Mouse (Mus musculus) liver, postnatal 0 days (tissue): ENCODE data around the gene Tchhl1. TPM values are rescaled to one million over a fixed set of nuclear protein-coding genes. Genes with fewer than 3 reads are reported as not detected.
A peak's percentile ranks its signal among the peaks of the same experiment; 100 is the strongest.

Experiments used
- ATAC-seq: fragments of 200-750 bp; cut with Nextera tagmentation; 2 replicates; pipeline ENCODE4 v1.8.0; 2017; ENCODE audit warnings: mild to moderate bottlenecking, moderate library complexity
- DNase-seq: peaks from one replicate; pipeline ENCODE4 v3.0.0-alpha.2; 2016
- H3K27ac ChIP-seq: fragments of 300-500 bp; sonication (generic); 2 replicates; pipeline ENCODE4 v1.5.1; 2014; ENCODE audit warnings: antibody characterized with exemption, moderate library complexity, mild to moderate bottlenecking, low read depth
- H3K27me3 ChIP-seq: fragments of 300-500 bp; sonication (generic); 2 replicates; pipeline ENCODE4 v1.6.1; 2014; ENCODE audit warnings: low read length, control low read depth, mixed read lengths; ENCODE audit not compliant: insufficient read depth
- H3K36me3 ChIP-seq: fragments of 300-500 bp; sonication (generic); replicated peaks from 2 replicates; pipeline ENCODE4 v1.6.1; 2014; ENCODE audit warnings: mild to moderate bottlenecking, control low read depth, low read length, moderate library complexity, mixed read lengths; ENCODE audit not compliant: insufficient read depth
- H3K4me1 ChIP-seq: fragments of 300-500 bp; sonication (generic); 2 replicates; pipeline ENCODE4 v1.6.1; 2014; ENCODE audit warnings: antibody characterized with exemption, mild to moderate bottlenecking, control low read depth; ENCODE audit not compliant: insufficient read depth
- H3K4me2 ChIP-seq: fragments of 300-500 bp; sonication (generic); 2 replicates; pipeline ENCODE4 v1.6.1; 2014; ENCODE audit warnings: low read depth, mild to moderate bottlenecking, low read length, moderate library complexity, mixed read lengths
- H3K4me3 ChIP-seq: fragments of 300-500 bp; sonication (generic); 2 replicates; pipeline ENCODE4 v1.5.1; 2014; ENCODE audit warnings: low read depth, low read length
- H3K9ac ChIP-seq: fragments of 300-500 bp; sonication (generic); replicated peaks from 2 replicates; pipeline ENCODE4 v1.6.1; 2014; ENCODE audit warnings: mild to moderate bottlenecking, moderate library complexity
- H3K9me3 ChIP-seq: fragments of 300-500 bp; sonication (generic); 2 replicates; pipeline ENCODE4 v1.6.1; 2016; ENCODE audit warnings: mild to moderate bottlenecking, control low read depth, low read length, mixed read lengths
- CTCF ChIP-seq: sonication (generic); IDR thresholded peaks from 2 replicates; pipeline ENCODE4 v1.5.1; 2016; ENCODE audit warnings: antibody characterized with exemption, low read depth
- EP300 ChIP-seq: IDR thresholded peaks from 2 replicates; pipeline ENCODE4 v1.6.1; 2016; ENCODE audit warnings: antibody characterized with exemption, low read depth, mild to moderate bottlenecking
- WGBS: fragments of 180-500 bp; shearing (Covaris S2); extraction: QIAGEN DNeasy Blood & Tissue Kit; methylation state at CpG from one replicate; pipeline ENCODE4 v1.1.7; 2014; ENCODE audit not compliant: insufficient replicate concordance; 5-methylcytosine and 5-hydroxymethylcytosine counted together
- polyA plus RNA-seq: library from polyadenylated mRNA; unstranded; fragments of >200 nt; fragmentation: Nextera tagmentation; extraction: Ambion mirVana; gene quantifications from 2 replicates; pipeline ENCODE4 v1.2.1, GENCODE M21; 2015

The Tchhl1 gene
- not detected in 2 replicates for polyA plus RNA-seq

DNA sequence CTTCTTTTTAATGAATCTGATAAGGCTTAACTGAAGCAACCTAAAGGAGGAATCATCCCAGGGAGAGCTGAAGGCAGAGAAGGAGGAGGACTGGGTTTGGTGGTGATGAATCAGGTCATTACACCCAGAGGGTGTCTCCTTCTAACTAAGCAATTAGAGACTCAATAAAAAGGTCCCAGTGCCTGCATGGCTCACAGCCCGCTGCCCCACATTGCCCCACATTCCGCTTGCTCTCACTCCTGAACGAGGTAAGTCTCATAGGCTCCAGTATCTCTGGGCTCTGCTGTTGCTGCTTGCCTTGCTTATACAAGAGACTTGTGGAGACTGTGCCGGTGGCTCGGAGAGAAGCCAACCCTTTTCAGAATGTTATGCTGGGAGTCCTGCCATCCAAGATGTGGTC is at the start of gene Tchhl1:
Gene Tchhl1, plus strand, starts transcription at position 194 of the 400 bp plus-strand sequence.
- Histone ChIP-seq H3K4me3 (no peak within 1 kb of the TSS), H3K4me2 (no peak within 1 kb of the TSS), H3K9me3 (no peaks in the 10 kb centered on the region), H3K9ac (no peak within 1 kb of the TSS), H3K27ac (no peak within 1 kb of the TSS), H3K27me3 (no peaks in the 10 kb centered on the region), H3K36me3 (no peaks in the 10 kb centered on the region), H3K4me1 (no peaks in the 10 kb centered on the region)
- DNase-seq (no peak), ATAC-seq (no peak)
- no peak for TF ChIP-seq EP300
- no peak for TF ChIP-seq CTCF
- 58% methylated on average over 5 of the region's 5 CpGs for WGBS

DNA sequence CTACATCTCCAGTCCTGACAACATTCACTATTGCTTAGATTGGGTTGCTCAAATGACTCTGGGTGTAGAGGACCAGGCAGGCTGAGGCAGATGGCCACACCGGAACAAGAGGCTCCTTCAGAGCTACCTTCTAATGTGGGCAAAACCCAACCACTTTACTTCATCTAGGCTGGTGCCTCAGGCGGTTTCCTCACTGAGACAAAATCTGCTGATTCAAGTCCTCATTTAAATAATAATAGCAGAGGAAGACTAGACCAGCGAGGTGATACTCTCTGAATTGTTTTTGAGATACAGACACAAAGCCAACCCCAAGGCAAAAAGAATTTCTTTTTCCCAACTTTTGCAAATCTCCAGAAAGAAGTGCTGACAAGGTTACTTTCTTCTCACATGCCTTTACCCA is 36.9 kb upstream of the Tchhl1 start:
- H3K36me3 ChIP-seq, result no peaks in the 10 kb centered on the region
- H3K9me3 ChIP-seq, result no peaks in the 10 kb centered on the region
- TF ChIP-seq CTCF, result no peak
- TF ChIP-seq EP300, result no peak
- ATAC-seq (no peak), DNase-seq (no peak)
- H3K4me3 ChIP-seq, result no peak overlapping the region
- H3K27ac ChIP-seq, result no peak overlapping the region
- no peaks in the 10 kb centered on the region for H3K4me1 ChIP-seq
- no peaks in the 10 kb centered on the region for H3K27me3 ChIP-seq
- WGBS, result 56% methylated on average over 3 of the region's 3 CpGs
- H3K9ac ChIP-seq, result no peak overlapping the region
- H3K4me2 ChIP-seq, result no peak overlapping the region

DNA sequence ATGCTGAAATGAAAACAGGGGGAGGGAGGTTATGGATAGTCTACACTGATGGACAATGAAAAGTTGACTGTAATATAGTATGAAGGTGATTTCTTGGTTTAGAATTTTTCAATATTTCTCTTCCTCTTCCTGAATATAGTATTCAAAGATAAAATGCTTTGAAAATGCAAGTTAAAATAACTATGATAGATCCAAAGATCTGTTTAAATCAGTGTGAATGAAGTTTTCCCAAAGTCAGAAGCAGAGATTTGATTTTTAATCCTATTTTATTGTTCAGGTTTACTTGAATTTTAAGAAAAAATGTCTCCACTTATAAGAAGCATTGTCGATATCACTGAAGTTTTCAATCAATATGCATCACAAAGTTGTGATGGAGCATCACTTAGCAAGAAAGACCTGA is 26.5 kb upstream of the Tchhl1 start, which contains the start of gene Tchh:
Gene Tchh, plus strand, starts transcription at position 301 of the 400 bp plus-strand sequence.
- Histone ChIP-seq H3K9me3 (no peaks in the 10 kb centered on the region), H3K9ac (no peak within 1 kb of the TSS), H3K4me2 (no peak within 1 kb of the TSS), H3K27ac (no peak within 1 kb of the TSS), H3K4me1 (peaks cover 19% of the 10 kb centered on the region), H3K36me3 (no peaks in the 10 kb centered on the region), H3K4me3 (0 out of 2 replicates have a peak within 1 kb of the TSS, but pooled peaks have one; percentile 51), H3K27me3 (peaks cover 49% of the 10 kb centered on the region)
- 76% methylated on average over 1 of the region's 1 CpGs for WGBS
- no peak for ATAC-seq
- DNase-seq, result no peak
- TF ChIP-seq CTCF, result no peak
- no peak for TF ChIP-seq EP300

DNA sequence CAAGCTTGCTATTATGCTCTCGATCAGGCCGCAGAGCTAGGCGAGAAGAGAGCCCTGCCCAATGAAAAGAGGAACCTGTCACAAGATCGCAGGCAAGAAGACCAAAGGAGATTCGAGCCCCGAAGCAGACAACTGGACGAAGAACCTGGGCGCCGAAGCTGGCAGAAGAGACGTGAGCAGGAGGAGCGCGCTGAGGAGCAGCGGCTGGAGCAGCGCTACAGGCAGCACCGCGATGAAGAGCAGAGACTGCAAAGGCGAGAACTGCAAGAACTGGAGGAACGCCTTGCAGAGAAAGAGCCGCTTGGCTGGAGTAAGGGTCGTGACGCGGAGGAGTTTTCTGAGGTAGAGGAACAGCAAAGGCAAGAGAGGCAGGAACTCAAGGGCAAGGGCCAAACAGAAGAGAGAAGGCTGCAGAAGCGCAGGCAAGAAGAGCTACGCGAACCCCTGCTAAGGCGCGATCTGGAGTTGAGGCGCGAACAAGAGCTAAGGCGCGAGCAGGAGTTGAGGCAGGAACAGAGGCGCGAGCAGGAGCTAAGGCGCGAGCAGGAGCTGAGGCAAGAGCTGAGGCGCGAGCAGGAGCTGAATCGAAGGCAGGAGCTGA is 25.0 kb upstream of the Tchhl1 start:
- Histone ChIP-seq H3K9me3 (no peaks in the 10 kb centered on the region), H3K9ac (no peak overlapping the region), H3K27ac (no peak overlapping the region), H3K27me3 (peaks cover 60% of the 10 kb centered on the region), H3K4me3 (peak overlapping the region; percentile 51), H3K4me1 (peaks cover 19% of the 10 kb centered on the region), H3K4me2 (peak overlapping the region; percentile 87), H3K36me3 (no peaks in the 10 kb centered on the region)
- 2% methylated on average over 38 of the region's 38 CpGs for WGBS
- DNase-seq (peak; percentile 17), ATAC-seq (no peak)
- TF ChIP-seq CTCF (no peak), EP300 (no peak)

DNA sequence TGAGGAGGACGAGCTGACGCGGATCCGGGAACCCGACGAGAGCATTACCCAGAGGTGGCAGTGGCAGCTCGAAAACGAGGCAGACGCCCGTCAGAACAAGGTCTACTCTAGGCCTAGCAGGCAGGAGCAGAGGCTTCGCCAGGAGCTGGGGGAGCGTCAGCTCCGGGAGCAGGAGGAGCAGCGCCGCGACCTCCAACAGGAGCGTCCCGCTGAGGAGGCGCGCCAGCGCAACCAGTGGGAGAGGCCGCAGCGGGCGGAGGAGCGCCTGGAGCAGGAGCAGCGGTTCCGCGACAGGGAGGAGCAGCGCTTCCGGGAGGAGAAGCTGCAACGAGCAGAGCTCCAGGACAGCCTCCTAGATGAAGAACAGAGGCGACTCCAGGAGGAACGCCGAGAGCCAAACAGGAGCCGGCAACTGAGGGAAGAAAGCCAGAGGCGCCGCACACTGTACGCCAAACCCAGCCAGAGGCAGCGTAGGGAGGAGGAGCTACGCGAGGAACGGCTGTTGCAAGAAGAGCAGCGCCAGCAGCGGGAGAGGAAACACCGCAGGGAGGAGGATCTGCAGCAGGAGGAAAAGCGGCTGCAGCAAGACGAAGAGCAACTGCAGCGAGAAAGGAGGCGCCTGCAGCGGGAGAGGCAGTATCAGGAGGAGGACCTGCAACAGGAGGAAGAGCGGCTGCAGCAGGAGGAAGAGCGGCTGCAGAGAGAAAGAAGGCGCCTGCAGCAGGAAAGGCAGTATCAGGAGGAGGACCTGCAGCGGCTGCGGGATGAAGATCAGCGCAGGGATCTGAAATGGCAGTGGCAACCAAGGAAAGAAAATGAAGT is 24.0 kb upstream of the Tchhl1 start:
- peak overlapping the region; percentile 11; the same call in 1 of the 2 replicates for H3K9ac ChIP-seq
- peak overlapping the region; percentile 51 for H3K4me3 ChIP-seq
- no peaks in the 10 kb centered on the region for H3K36me3 ChIP-seq
- H3K27me3 ChIP-seq, result peaks cover 60% of the 10 kb centered on the region
- 1% methylated on average over 56 of the region's 56 CpGs for WGBS
- peak overlapping the region; percentile 87 for H3K4me2 ChIP-seq
- H3K9me3 ChIP-seq, result no peaks in the 10 kb centered on the region
- TF ChIP-seq CTCF (no peak), EP300 (no peak)
- peaks cover 19% of the 10 kb centered on the region for H3K4me1 ChIP-seq
- DNase-seq (peak; percentile 55), ATAC-seq (peak; percentile 73)
- H3K27ac ChIP-seq, result no peak overlapping the region

DNA sequence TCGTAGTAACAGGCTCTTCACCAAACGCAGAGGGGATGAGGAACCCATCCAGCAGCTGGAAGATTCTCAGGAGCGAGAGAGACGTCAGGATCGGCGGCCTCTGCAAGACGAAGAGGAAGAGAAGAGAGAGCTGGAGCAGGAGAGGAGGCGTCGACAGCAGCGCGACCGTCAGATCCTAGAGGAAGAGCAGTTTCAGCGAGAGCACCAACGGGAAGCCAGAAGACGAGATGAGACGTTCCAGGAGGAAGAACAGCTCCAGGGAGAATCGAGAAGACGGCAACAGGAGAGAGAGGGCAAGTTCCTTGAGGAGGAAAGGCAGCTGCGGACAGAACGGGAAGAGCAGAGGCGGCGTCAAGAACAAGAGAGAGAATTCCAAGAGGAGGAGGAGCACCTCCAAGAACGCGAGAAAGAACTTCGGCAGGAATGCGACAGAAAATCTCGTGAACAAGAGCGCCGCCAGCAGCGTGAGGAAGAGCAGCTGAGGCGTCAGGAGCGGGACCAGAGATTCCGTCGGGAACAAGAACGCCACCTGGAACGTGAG is 23.3 kb upstream of the Tchhl1 start:
- Histone ChIP-seq H3K4me1 (peaks cover 19% of the 10 kb centered on the region), H3K4me3 (peak overlapping the region; percentile 51), H3K27me3 (peaks cover 60% of the 10 kb centered on the region), H3K4me2 (peak overlapping the region; percentile 87), H3K27ac (no peak overlapping the region), H3K9me3 (no peaks in the 10 kb centered on the region), H3K36me3 (no peaks in the 10 kb centered on the region), H3K9ac (peak overlapping the region; percentile 11; the same call in 1 of the 2 replicates)
- WGBS, result 1% methylated on average over 36 of the region's 36 CpGs
- DNase-seq, result peak; percentile 15
- no peak for ATAC-seq
- TF ChIP-seq EP300, result no peak
- no peak for TF ChIP-seq CTCF
